Mouse (Mus musculus): ENCODE results near the gene Lipm. TPM values are rescaled to one million over a fixed set of nuclear protein-coding genes. Genes with fewer than 3 reads are reported as not detected.

Lipm gene
- polyA plus RNA-seq (2015; fragmentation: Nextera tagmentation; extraction: Ambion mirVana): not detected in 2 replicates

DNA sequence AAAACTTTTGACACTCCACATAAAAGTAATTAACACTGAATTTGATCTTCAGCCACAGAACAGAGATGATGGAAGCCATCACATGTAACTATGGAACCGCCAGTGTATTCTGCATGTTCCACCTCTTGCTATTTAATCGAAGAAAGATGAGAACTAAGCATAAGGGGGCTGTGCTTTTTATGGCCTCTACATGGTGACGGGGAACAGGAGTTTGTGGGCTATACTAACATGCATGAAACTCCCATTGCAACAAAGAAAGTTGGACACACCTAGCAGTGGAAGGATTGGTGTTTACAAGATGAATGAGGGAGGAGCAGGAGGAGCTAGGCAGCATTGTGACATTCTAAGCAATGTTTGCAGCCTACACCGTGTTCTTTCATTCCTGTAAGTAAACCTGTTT lies at the start of gene Lipm:
Gene Lipm, plus strand, starts transcription at position 301 of the 400 bp plus-strand sequence.
- no peaks in the 10 kb centered on the region for H3K9me3 ChIP-seq (replicated peaks; ENCODE audit: control insufficient read depth, low read length)
- WGBS (ENCODE audit: insufficient replicate concordance): 57% methylated on average over 4 of the region's 4 CpGs
- no peak for ATAC-seq (ENCODE audit: low read depth)
- no peak within 1 kb of the TSS for H3K27ac ChIP-seq (ENCODE audit: low read length)
- H3K9ac ChIP-seq (ENCODE audit: low read depth, low read length): no peak within 1 kb of the TSS
- H3K4me2 ChIP-seq (ENCODE audit: low read depth, low read length): no peak within 1 kb of the TSS
- H3K4me1 ChIP-seq (ENCODE audit: control insufficient read depth, low read depth, low read length): no peaks in the 10 kb centered on the region
- no peaks in the 10 kb centered on the region for H3K36me3 ChIP-seq (ENCODE audit: control insufficient read depth, insufficient read depth)
- no peaks in the 10 kb centered on the region for H3K27me3 ChIP-seq (ENCODE audit: control insufficient read depth, insufficient read depth, low read depth, low read length)
- no peak within 1 kb of the TSS for H3K4me3 ChIP-seq (ENCODE audit: low read depth, low read length)

- Histone ChIP-seq H3K4me2 (ENCODE audit: low read depth, low read length) (no peak overlapping the region), H3K36me3 (ENCODE audit: control insufficient read depth, insufficient read depth) (no peaks in the 10 kb centered on the region), H3K9me3 (replicated peaks; ENCODE audit: control insufficient read depth, low read length) (no peaks in the 10 kb centered on the region), H3K4me1 (ENCODE audit: control insufficient read depth, low read depth, low read length) (no peaks in the 10 kb centered on the region), H3K27me3 (ENCODE audit: control insufficient read depth, insufficient read depth, low read depth, low read length) (no peaks in the 10 kb centered on the region), H3K4me3 (ENCODE audit: low read depth, low read length) (no peak overlapping the region), H3K27ac (ENCODE audit: low read length) (no peak overlapping the region), H3K9ac (ENCODE audit: low read depth, low read length) (no peak overlapping the region)
- ATAC-seq (ENCODE audit: low read depth): no peak
- whole genome bisulfite sequencing (ENCODE audit: insufficient replicate concordance): 48% methylated on average over 3 of the region's 3 CpGs
Measured at GRCm38 (mm10) chr19:34051502-34051901, 49.2 kb upstream of the Lipm start.

DNA sequence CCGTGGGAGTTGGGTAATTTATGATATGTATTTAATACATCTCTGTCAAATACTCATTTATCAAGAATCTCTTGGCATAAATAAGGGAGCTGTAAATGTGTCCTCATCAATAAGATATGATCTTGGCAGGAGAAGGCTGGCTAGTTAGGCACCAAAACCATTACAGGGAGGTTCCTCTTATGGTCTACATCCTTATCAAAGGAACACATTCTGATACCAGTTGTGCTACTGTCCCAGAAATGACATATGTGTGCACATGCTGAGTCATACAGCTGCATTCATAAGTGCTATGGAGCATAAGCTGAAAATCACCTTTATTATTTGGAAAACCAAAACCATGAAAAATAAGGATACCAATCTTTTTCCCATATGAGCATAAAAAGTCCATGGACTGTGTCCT lies 37.2 kb upstream of the Lipm start:
- Histone ChIP-seq H3K36me3 (ENCODE audit: control insufficient read depth, insufficient read depth) (no peaks in the 10 kb centered on the region), H3K4me1 (ENCODE audit: control insufficient read depth, low read depth, low read length) (no peaks in the 10 kb centered on the region), H3K27me3 (ENCODE audit: control insufficient read depth, insufficient read depth, low read depth, low read length) (no peaks in the 10 kb centered on the region), H3K4me2 (ENCODE audit: low read depth, low read length) (no peak overlapping the region), H3K27ac (ENCODE audit: low read length) (no peak overlapping the region), H3K9ac (ENCODE audit: low read depth, low read length) (no peak overlapping the region), H3K4me3 (ENCODE audit: low read depth, low read length) (no peak overlapping the region), H3K9me3 (replicated peaks; ENCODE audit: control insufficient read depth, low read length) (no peaks in the 10 kb centered on the region)
- WGBS (ENCODE audit: insufficient replicate concordance): 39% methylated on average over 1 of the region's 1 CpGs
- no peak for ATAC-seq (ENCODE audit: low read depth)

GRCm38 (mm10) chr19:34064059-34064458 lies 36.7 kb upstream of the Lipm start:
- 63% methylated on average over 4 of the region's 4 CpGs for whole genome bisulfite sequencing (ENCODE audit: insufficient replicate concordance)
- H3K27ac ChIP-seq (ENCODE audit: low read length): no peak overlapping the region
- no peaks in the 10 kb centered on the region for H3K27me3 ChIP-seq (ENCODE audit: control insufficient read depth, insufficient read depth, low read depth, low read length)
- H3K36me3 ChIP-seq (ENCODE audit: control insufficient read depth, insufficient read depth): no peaks in the 10 kb centered on the region
- no peak overlapping the region for H3K9ac ChIP-seq (ENCODE audit: low read depth, low read length)
- H3K4me2 ChIP-seq (ENCODE audit: low read depth, low read length): no peak overlapping the region
- H3K4me1 ChIP-seq (ENCODE audit: control insufficient read depth, low read depth, low read length): no peaks in the 10 kb centered on the region
- no peak overlapping the region for H3K4me3 ChIP-seq (ENCODE audit: low read depth, low read length)
- no peak for ATAC-seq (ENCODE audit: low read depth)
- H3K9me3 ChIP-seq (replicated peaks; ENCODE audit: control insufficient read depth, low read length): no peaks in the 10 kb centered on the region

GRCm38 (mm10) chr19:34066779-34067472 lies 33.8 kb upstream of the Lipm start, which contains the start of gene Lipn:
Lipn (plus strand) TSS chr19:34067358.
- no peak for ATAC-seq (ENCODE audit: low read depth)
- Histone ChIP-seq H3K4me1 (ENCODE audit: control insufficient read depth, low read depth, low read length) (no peaks in the 10 kb centered on the region), H3K4me2 (ENCODE audit: low read depth, low read length) (no peak within 1 kb of the TSS), H3K4me3 (ENCODE audit: low read depth, low read length) (no peak within 1 kb of the TSS), H3K9ac (ENCODE audit: low read depth, low read length) (no peak within 1 kb of the TSS), H3K36me3 (ENCODE audit: control insufficient read depth, insufficient read depth) (no peaks in the 10 kb centered on the region), H3K27me3 (ENCODE audit: control insufficient read depth, insufficient read depth, low read depth, low read length) (no peaks in the 10 kb centered on the region), H3K9me3 (replicated peaks; ENCODE audit: control insufficient read depth, low read length) (no peaks in the 10 kb centered on the region), H3K27ac (ENCODE audit: low read length) (no peak within 1 kb of the TSS)
- 69% methylated on average over 9 of the region's 9 CpGs for WGBS (ENCODE audit: insufficient replicate concordance)

DNA sequence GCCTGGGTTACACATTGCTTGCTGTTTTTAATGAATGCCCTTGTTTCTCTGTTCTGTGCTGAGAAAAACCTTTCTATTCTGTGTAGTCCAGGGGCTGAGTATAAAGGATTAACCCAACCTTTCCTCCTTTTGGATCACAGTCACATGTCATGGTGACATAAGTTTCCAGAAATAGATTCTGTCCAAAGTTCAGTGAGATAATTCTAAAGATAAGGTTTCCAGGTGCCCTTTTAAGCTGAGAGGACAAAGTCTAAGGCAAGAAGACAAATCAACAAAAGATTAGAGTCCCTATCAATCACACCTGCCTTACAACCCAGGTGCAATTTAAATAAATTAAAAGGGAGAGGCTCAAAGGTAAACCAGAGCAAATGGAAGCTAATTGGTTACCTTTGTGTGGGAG lies 26.5 kb upstream of the Lipm start:
- no peaks in the 10 kb centered on the region for H3K36me3 ChIP-seq (ENCODE audit: control insufficient read depth, insufficient read depth)
- H3K9ac ChIP-seq (ENCODE audit: low read depth, low read length): no peak overlapping the region
- H3K4me2 ChIP-seq (ENCODE audit: low read depth, low read length): no peak overlapping the region
- H3K27ac ChIP-seq (ENCODE audit: low read length): no peak overlapping the region
- H3K27me3 ChIP-seq (ENCODE audit: control insufficient read depth, insufficient read depth, low read depth, low read length): no peaks in the 10 kb centered on the region
- ATAC-seq (ENCODE audit: low read depth): no peak
- H3K9me3 ChIP-seq (replicated peaks; ENCODE audit: control insufficient read depth, low read length): no peaks in the 10 kb centered on the region
- H3K4me1 ChIP-seq (ENCODE audit: control insufficient read depth, low read depth, low read length): no peaks in the 10 kb centered on the region
- H3K4me3 ChIP-seq (ENCODE audit: low read depth, low read length): no peak overlapping the region

DNA sequence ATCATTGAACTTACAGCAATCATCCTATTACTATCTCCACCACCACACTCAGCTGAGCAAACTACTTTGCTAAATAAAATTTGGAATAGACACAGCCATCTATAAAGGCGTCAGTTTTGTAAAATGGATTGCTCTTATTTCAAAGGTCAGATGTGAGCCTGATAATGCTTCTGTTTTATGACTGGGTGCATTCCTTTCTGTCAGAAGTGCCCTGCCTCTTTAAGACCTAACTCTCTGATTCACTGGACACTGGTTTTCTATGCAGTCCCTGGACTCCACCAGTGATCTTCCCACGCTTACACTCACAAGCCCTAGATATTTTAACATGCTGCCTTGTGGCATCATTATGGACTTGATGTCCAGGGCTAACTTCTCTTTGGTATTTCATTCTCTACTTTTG lies 22.6 kb upstream of the Lipm start:
- ATAC-seq (ENCODE audit: low read depth): no peak
- no peaks in the 10 kb centered on the region for H3K36me3 ChIP-seq (ENCODE audit: control insufficient read depth, insufficient read depth)
- no peak overlapping the region for H3K4me2 ChIP-seq (ENCODE audit: low read depth, low read length)
- no peak overlapping the region for H3K4me3 ChIP-seq (ENCODE audit: low read depth, low read length)
- H3K27ac ChIP-seq (ENCODE audit: low read length): no peak overlapping the region
- no peaks in the 10 kb centered on the region for H3K27me3 ChIP-seq (ENCODE audit: control insufficient read depth, insufficient read depth, low read depth, low read length)
- no peaks in the 10 kb centered on the region for H3K9me3 ChIP-seq (replicated peaks; ENCODE audit: control insufficient read depth, low read length)
- H3K9ac ChIP-seq (ENCODE audit: low read depth, low read length): no peak overlapping the region
- H3K4me1 ChIP-seq (ENCODE audit: control insufficient read depth, low read depth, low read length): no peaks in the 10 kb centered on the region
- 50% methylated on average over 2 of the region's 2 CpGs for WGBS (ENCODE audit: insufficient replicate concordance)

DNA sequence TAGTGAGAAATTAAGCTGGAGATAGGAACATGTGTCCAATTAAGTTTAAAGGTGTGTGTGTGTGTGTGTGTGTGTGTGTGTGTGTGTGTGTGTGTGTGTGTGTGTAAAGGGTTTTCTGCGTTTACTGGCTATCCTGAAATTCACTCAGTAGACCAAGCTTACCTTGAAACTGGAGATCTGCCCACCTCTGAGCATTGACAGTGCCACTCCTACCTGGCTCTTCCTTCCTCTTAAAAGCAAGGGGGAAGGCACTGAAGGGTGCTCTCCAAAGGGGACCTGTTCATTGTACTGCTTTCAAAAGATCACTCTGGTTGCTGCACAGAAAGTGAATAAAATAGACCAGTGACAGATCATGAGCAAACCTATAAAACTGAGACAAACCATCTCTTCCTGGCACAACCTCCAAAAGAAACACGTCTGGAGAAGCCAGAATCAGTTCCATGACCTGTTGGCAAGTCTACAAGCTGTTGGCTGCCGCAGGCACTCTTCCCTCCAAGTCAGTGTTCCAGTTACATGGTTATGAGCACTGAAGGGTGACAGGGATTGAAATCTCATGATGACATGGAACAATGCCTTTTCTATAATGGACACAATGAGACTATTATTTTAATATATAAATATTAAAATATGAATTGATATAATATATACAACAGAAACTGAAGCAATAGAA lies 11.6 kb upstream of the Lipm start:
- 60% methylated on average over 3 of the region's 3 CpGs for WGBS (ENCODE audit: insufficient replicate concordance)
- ATAC-seq (ENCODE audit: low read depth): no peak
- no peak overlapping the region for H3K4me3 ChIP-seq (ENCODE audit: low read depth, low read length)
- H3K27ac ChIP-seq (ENCODE audit: low read length): no peak overlapping the region
- no peaks in the 10 kb centered on the region for H3K27me3 ChIP-seq (ENCODE audit: control insufficient read depth, insufficient read depth, low read depth, low read length)
- no peaks in the 10 kb centered on the region for H3K36me3 ChIP-seq (ENCODE audit: control insufficient read depth, insufficient read depth)
- no peaks in the 10 kb centered on the region for H3K4me1 ChIP-seq (ENCODE audit: control insufficient read depth, low read depth, low read length)
- H3K4me2 ChIP-seq (ENCODE audit: low read depth, low read length): no peak overlapping the region
- no peak overlapping the region for H3K9ac ChIP-seq (ENCODE audit: low read depth, low read length)
- no peaks in the 10 kb centered on the region for H3K9me3 ChIP-seq (replicated peaks; ENCODE audit: control insufficient read depth, low read length)

GRCm38 (mm10) chr19:34095381-34095780 lies 5.4 kb upstream of the Lipm start:
- WGBS (ENCODE audit: insufficient replicate concordance): 58% methylated on average over 5 of the region's 5 CpGs
- Histone ChIP-seq H3K4me2 (ENCODE audit: low read depth, low read length) (no peak overlapping the region), H3K9me3 (replicated peaks; ENCODE audit: control insufficient read depth, low read length) (no peaks in the 10 kb centered on the region), H3K9ac (ENCODE audit: low read depth, low read length) (no peak overlapping the region), H3K27me3 (ENCODE audit: control insufficient read depth, insufficient read depth, low read depth, low read length) (no peaks in the 10 kb centered on the region), H3K27ac (ENCODE audit: low read length) (no peak overlapping the region), H3K4me1 (ENCODE audit: control insufficient read depth, low read depth, low read length) (no peaks in the 10 kb centered on the region), H3K36me3 (ENCODE audit: control insufficient read depth, insufficient read depth) (no peaks in the 10 kb centered on the region), H3K4me3 (ENCODE audit: low read depth, low read length) (no peak overlapping the region)
- ATAC-seq (ENCODE audit: low read depth): no peak
